Mouse (Mus musculus) hindbrain, postnatal 0 days (tissue): Measurements from ENCODE around the gene Nnmt. TPM values are rescaled to one million over a fixed set of nuclear protein-coding genes. Genes with fewer than 3 reads are reported as not detected.
A peak's percentile ranks its signal among the peaks of the same experiment; 100 is the strongest.

Source experiments
- ATAC-seq: fragments of 200-750 bp; cut with Nextera tagmentation; 2 replicates; pipeline ENCODE4 v1.8.0; 2017; ENCODE audit warnings: mild to moderate bottlenecking, moderate TSS enrichment, moderate library complexity
- DNase-seq: peaks from one replicate; pipeline ENCODE4 v3.0.0-alpha.2; 2015; ENCODE audit warnings: low spot score
- H3K27ac ChIP-seq: fragments of 300-500 bp; sonication (generic); 2 replicates; pipeline ENCODE4 v1.5.1; 2014; ENCODE audit warnings: mild to moderate bottlenecking
- H3K27me3 ChIP-seq: fragments of 300-500 bp; sonication (generic); 2 replicates; pipeline ENCODE4 v1.6.1; 2014; ENCODE audit warnings: low read length, mixed read lengths; ENCODE audit not compliant: insufficient read depth
- H3K36me3 ChIP-seq: fragments of 300-500 bp; sonication (generic); 2 replicates; pipeline ENCODE4 v1.6.1; 2014; ENCODE audit warnings: low read length, mixed read lengths; ENCODE audit not compliant: insufficient read depth
- H3K4me1 ChIP-seq: fragments of 300-500 bp; sonication (generic); 2 replicates; pipeline ENCODE4 v1.6.1; 2014; ENCODE audit warnings: antibody characterized with exemption, low read length, mixed read lengths; ENCODE audit not compliant: insufficient read depth
- H3K4me2 ChIP-seq: fragments of 300-500 bp; sonication (generic); 2 replicates; pipeline ENCODE4 v1.6.1; 2014; ENCODE audit warnings: low read depth, mild to moderate bottlenecking, low read length, moderate library complexity, mixed read lengths
- H3K4me3 ChIP-seq: fragments of 300-500 bp; sonication (generic); 2 replicates; pipeline ENCODE4 v1.5.1; 2014; ENCODE audit warnings: low read length
- H3K9ac ChIP-seq: fragments of 300-500 bp; sonication (generic); replicated peaks from 2 replicates; pipeline ENCODE4 v1.6.1; 2014; ENCODE audit warnings: mild to moderate bottlenecking, low read length, moderate library complexity, mixed read lengths
- H3K9me3 ChIP-seq: fragments of 300-500 bp; sonication (generic); 2 replicates; pipeline ENCODE4 v1.6.1; 2016; ENCODE audit warnings: low read length, mixed read lengths
- CTCF ChIP-seq: IDR thresholded peaks from 2 replicates; pipeline ENCODE4 v1.5.1; 2016; ENCODE audit warnings: antibody characterized with exemption, control low read depth, low read depth
- WGBS: fragments of 180-500 bp; shearing (Covaris S2); extraction: QIAGEN DNeasy Blood & Tissue Kit; methylation state at CpG from one replicate; pipeline ENCODE4 v1.1.7; 2014; 5-methylcytosine and 5-hydroxymethylcytosine counted together
- polyA plus RNA-seq: library from polyadenylated mRNA; unstranded; fragments of >200 nt; fragmentation: Nextera tagmentation; extraction: Ambion mirVana; gene quantifications from 2 replicates; pipeline ENCODE4 v1.2.1, GENCODE M21; 2015
- total RNA-seq: library from RNA; depleted of rRNA; stranded (reverse); fragments of >200 nt; gene quantifications from 2 replicates; pipeline ENCODE4 v1.2.3, GENCODE M21; 2014; rRNA removed

The Nnmt gene
- total and polyA plus RNA-seq, 2 experiments from 2014 or later = 2.2 TPM; not detected in 1

GRCm38 (mm10) chr9:48580808-48581207 is 24.1 kb downstream of the Nnmt start:
- WGBS = 97% methylated on average over 1 of the region's 1 CpGs
- Histone ChIP-seq H3K4me1 (no peaks in the 10 kb centered on the region), H3K9ac (no peak overlapping the region), H3K27ac (no peak overlapping the region), H3K4me2 (no peak overlapping the region), H3K27me3 (no peaks in the 10 kb centered on the region), H3K36me3 (no peaks in the 10 kb centered on the region), H3K4me3 (no peak overlapping the region), H3K9me3 (no peaks in the 10 kb centered on the region)
- DNase-seq (no peak), ATAC-seq (no peak)
- no peak for TF ChIP-seq CTCF

GRCm38 (mm10) chr9:48562388-48562787 is 42.6 kb downstream of the Nnmt start:
- DNase-seq = no peak
- H3K9me3 ChIP-seq = no peaks in the 10 kb centered on the region
- H3K4me1 ChIP-seq = no peaks in the 10 kb centered on the region
- no peaks in the 10 kb centered on the region for H3K36me3 ChIP-seq
- H3K9ac ChIP-seq = no peak overlapping the region
- 88% methylated on average over 5 of the region's 5 CpGs for WGBS
- ATAC-seq = no peak
- no peak overlapping the region for H3K4me3 ChIP-seq
- no peak overlapping the region for H3K27ac ChIP-seq
- no peak overlapping the region for H3K4me2 ChIP-seq
- TF ChIP-seq CTCF = no peak
- H3K27me3 ChIP-seq = no peaks in the 10 kb centered on the region

- Histone ChIP-seq H3K4me1 (no peaks in the 10 kb centered on the region), H3K27ac (no peak overlapping the region), H3K27me3 (no peaks in the 10 kb centered on the region), H3K9me3 (no peaks in the 10 kb centered on the region), H3K9ac (no peak overlapping the region), H3K4me2 (no peak overlapping the region), H3K36me3 (no peaks in the 10 kb centered on the region), H3K4me3 (no peak overlapping the region)
- ATAC-seq (no peak), DNase-seq (peak; percentile 70)
- TF ChIP-seq CTCF = peak; percentile 90
- 28% methylated on average over 4 of the region's 4 CpGs for WGBS
These were observed 45.3 kb downstream of the Nnmt start for GRCm38 (mm10) chr9:48559482-48560139.

- H3K27ac ChIP-seq = no peak overlapping the region
- TF ChIP-seq CTCF = no peak
- no peaks in the 10 kb centered on the region for H3K27me3 ChIP-seq
- H3K4me3 ChIP-seq = no peak overlapping the region
- ATAC-seq (no peak), DNase-seq (no peak)
- H3K4me2 ChIP-seq = no peak overlapping the region
- H3K4me1 ChIP-seq = no peaks in the 10 kb centered on the region
- no peaks in the 10 kb centered on the region for H3K9me3 ChIP-seq
- no peaks in the 10 kb centered on the region for H3K36me3 ChIP-seq
- H3K9ac ChIP-seq = no peak overlapping the region
- 80% methylated on average over 4 of the region's 4 CpGs for WGBS
These were observed 46.3 kb downstream of the Nnmt start for GRCm38 (mm10) chr9:48558637-48559036.

- H3K4me3 ChIP-seq = no peak overlapping the region
- H3K4me1 ChIP-seq = no peaks in the 10 kb centered on the region
- TF ChIP-seq CTCF = no peak
- no peak overlapping the region for H3K27ac ChIP-seq
- H3K27me3 ChIP-seq = no peaks in the 10 kb centered on the region
- 65% methylated on average over 2 of the region's 2 CpGs for WGBS
- H3K9me3 ChIP-seq = no peaks in the 10 kb centered on the region
- H3K36me3 ChIP-seq = no peaks in the 10 kb centered on the region
- DNase-seq (no peak), ATAC-seq (no peak)
- H3K9ac ChIP-seq = no peak overlapping the region
- no peak overlapping the region for H3K4me2 ChIP-seq
These were observed 55.9 kb downstream of the Nnmt start for GRCm38 (mm10) chr9:48549056-48549455.

GRCm38 (mm10) chr9:48547233-48547632 is 57.7 kb downstream of the Nnmt start:
- Histone ChIP-seq H3K27me3 (no peaks in the 10 kb centered on the region), H3K36me3 (no peaks in the 10 kb centered on the region), H3K9ac (no peak overlapping the region), H3K4me2 (no peak overlapping the region), H3K9me3 (no peaks in the 10 kb centered on the region), H3K27ac (no peak overlapping the region), H3K4me3 (no peak overlapping the region), H3K4me1 (no peaks in the 10 kb centered on the region)
- ATAC-seq (no peak), DNase-seq (no peak)
- TF ChIP-seq CTCF = no peak

Other genes starting within 250 kb of the Nnmt start
- gene Rexo2, start 124.5 kb downstream of the Nnmt start, total RNA-seq = 32.5 and 46.5 TPM in 2 replicates
- gene Rexo2, start 124.5 kb downstream of the Nnmt start, polyA plus RNA-seq = 93.1 and 94.6 TPM in 2 replicates
- gene Rbm7, start 109.9 kb downstream of the Nnmt start, total RNA-seq = 41.3 and 51.5 TPM in 2 replicates
- 74.4 and 83.3 TPM in 2 replicates for gene Rbm7, start 109.9 kb downstream of the Nnmt start, polyA plus RNA-seq
- 16.2 and 32.2 TPM in 2 replicates for gene Gm5617, start 109.7 kb downstream of the Nnmt start, total RNA-seq
- gene Gm5617, start 109.7 kb downstream of the Nnmt start, polyA plus RNA-seq = 30.8 and 31.3 TPM in 2 replicates
- 11.2 and 13.5 TPM in 2 replicates for gene Zbtb16, start 231.1 kb upstream of the Nnmt start, total RNA-seq
- 5.4 and 6.8 TPM in 2 replicates for gene Zbtb16, start 231.1 kb upstream of the Nnmt start, polyA plus RNA-seq